Mouse (Mus musculus) thymus, adult 2 months (tissue): Measurements from ENCODE around the gene Gm3336. TPM values are rescaled to one million over a fixed set of nuclear protein-coding genes. Genes with fewer than 3 reads are reported as not detected.

Experiments used
- DNase-seq: peaks from one replicate; pipeline ENCODE4 v3.0.0; 2021
- H3K27ac ChIP-seq: fragments of 200-500 bp; 2 replicates; pipeline ENCODE4 v1.5.1; 2012; ENCODE audit warnings: low read length, control low read depth; ENCODE audit not compliant: control insufficient read depth, insufficient read depth
- H3K27me3 ChIP-seq: fragments of 200-500 bp; 2 replicates; pipeline ENCODE4 v1.6.1; 2012; ENCODE audit warnings: mild to moderate bottlenecking, low read length, moderate library complexity, mixed read lengths; ENCODE audit not compliant: control insufficient read depth, insufficient read depth
- H3K36me3 ChIP-seq: fragments of 200-500 bp; 2 replicates; pipeline ENCODE4 v1.6.1; 2012; ENCODE audit warnings: mild to moderate bottlenecking, low read length, moderate library complexity; ENCODE audit not compliant: control insufficient read depth, insufficient read depth
- H3K4me1 ChIP-seq: fragments of 200-500 bp; replicated peaks from 2 replicates; pipeline ENCODE4 v1.6.1; 2012; ENCODE audit warnings: low read length; ENCODE audit not compliant: control insufficient read depth, insufficient read depth
- H3K4me3 ChIP-seq: fragments of 200-500 bp; 2 replicates; pipeline ENCODE4 v1.5.1; 2012; ENCODE audit warnings: mild to moderate bottlenecking, low read length, control low read depth, moderate library complexity; ENCODE audit not compliant: control insufficient read depth, insufficient read depth
- CTCF ChIP-seq: fragments of 200-500 bp; IDR thresholded peaks from 2 replicates; pipeline ENCODE4 v1.5.1; 2012; ENCODE audit warnings: mild to moderate bottlenecking, control low read depth, low read length, moderate library complexity, borderline replicate concordance; ENCODE audit not compliant: control insufficient read depth, poor library complexity, insufficient read depth; ENCODE audit errors: extremely low read depth
- POLR2A ChIP-seq: fragments of 200-500 bp; IDR thresholded peaks from 2 replicates; pipeline ENCODE4 v1.6.1; 2012; ENCODE audit warnings: mild to moderate bottlenecking, low read length, control low read depth, moderate library complexity; ENCODE audit not compliant: control insufficient read depth, poor library complexity, insufficient read depth; ENCODE audit errors: extremely low read depth
- WGBS: fragments of 180-500 bp; shearing (Covaris S2); methylation state at CpG from one replicate; pipeline ENCODE4 v1.1.7; 2018; 5-methylcytosine and 5-hydroxymethylcytosine counted together
- polyA plus RNA-seq: library from polyadenylated mRNA; depleted of rRNA; stranded (reverse); fragments of >200 nt; gene quantifications from 2 replicates; pipeline ENCODE4 v1.2.3, GENCODE M21; 2012

Gene Gm3336
- polyA plus RNA-seq, 1 experiment, result 0.50 TPM

GRCm38 (mm10) chr8:70750128-70750680 is 31.9 kb downstream of the Gm3336 start:
- Histone ChIP-seq H3K36me3 (no peaks in the 10 kb centered on the region), H3K27me3 (no peaks in the 10 kb centered on the region; the same call in 1 of the 2 replicates), H3K27ac (no peak overlapping the region), H3K4me1 (peaks cover 20% of the 10 kb centered on the region), H3K4me3 (no peak overlapping the region)
- 91% methylated on average over 13 of the region's 13 CpGs for WGBS
- no peak for TF ChIP-seq POLR2A
- no peak for TF ChIP-seq CTCF
- DNase-seq, result no peak

GRCm38 (mm10) chr8:70752000-70752764 is 33.8 kb downstream of the Gm3336 start:
- no peaks in the 10 kb centered on the region; the same call in 1 of the 2 replicates for H3K27me3 ChIP-seq
- peaks cover 29% of the 10 kb centered on the region for H3K4me1 ChIP-seq
- no peak overlapping the region for H3K27ac ChIP-seq
- no peak for TF ChIP-seq POLR2A
- TF ChIP-seq CTCF, result no peak
- H3K4me3 ChIP-seq, result no peak overlapping the region
- peak; percentile 77 for DNase-seq
- 30% methylated on average over 11 of the region's 11 CpGs for WGBS
- no peaks in the 10 kb centered on the region for H3K36me3 ChIP-seq

- WGBS, result 16% methylated on average over 21 of the region's 21 CpGs
- peak; percentile 67 for DNase-seq
Measured at GRCm38 (mm10) chr8:70753151-70753550, 34.8 kb downstream of the Gm3336 start.

GRCm38 (mm10) chr8:70754043-70754870 is 35.9 kb downstream of the Gm3336 start, which contains the start of gene Rab3a:
Gene Rab3a, plus strand, starts transcription at chr8:70754679.
- TF ChIP-seq POLR2A (peak; percentile 69; the same call in 1 of the 2 replicates), CTCF (peak; percentile 61; the same call in 1 of the 2 replicates)
- no peak within 1 kb of the TSS for H3K27ac ChIP-seq
- peaks cover 29% of the 10 kb centered on the region for H3K4me1 ChIP-seq
- 8% methylated on average over 37 of the region's 37 CpGs for WGBS
- no peaks in the 10 kb centered on the region for H3K27me3 ChIP-seq
- H3K36me3 ChIP-seq, result no peaks in the 10 kb centered on the region
- peak within 1 kb of the TSS; percentile 63 for H3K4me3 ChIP-seq
- DNase-seq, result peak; percentile 93

More at GRCm38 (mm10) chr8:70753151-70753550, 34.8 kb downstream of the Gm3336 start:
- no peaks in the 10 kb centered on the region; the same call in 1 of the 2 replicates for H3K27me3 ChIP-seq
- no peak overlapping the region for H3K27ac ChIP-seq
- no peaks in the 10 kb centered on the region for H3K36me3 ChIP-seq
- TF ChIP-seq POLR2A (no peak), CTCF (no peak)
- no peak overlapping the region for H3K4me3 ChIP-seq
- peaks cover 29% of the 10 kb centered on the region for H3K4me1 ChIP-seq

GRCm38 (mm10) chr8:70754871-70755660 is 36.7 kb downstream of the Gm3336 start:
- Histone ChIP-seq H3K27ac (no peak overlapping the region), H3K4me1 (peaks cover 33% of the 10 kb centered on the region), H3K4me3 (peak overlapping the region; percentile 63), H3K36me3 (no peaks in the 10 kb centered on the region), H3K27me3 (no peaks in the 10 kb centered on the region)
- WGBS, result 9% methylated on average over 50 of the region's 50 CpGs
- no peak for DNase-seq
- TF ChIP-seq POLR2A, result no peak
- TF ChIP-seq CTCF, result no peak
